Mouse (Mus musculus) fibroblast of lung, adult 2 months (primary cell): Measurements from ENCODE around the gene Dab2.
A peak's percentile ranks its signal among the peaks of the same experiment; 100 is the strongest.

ENCODE experiments used
- DNase-seq: peaks from one replicate; pipeline ENCODE4 v3.0.0-alpha.2; 2011; ENCODE audit warnings: low read depth

Dab2 gene

DNA sequence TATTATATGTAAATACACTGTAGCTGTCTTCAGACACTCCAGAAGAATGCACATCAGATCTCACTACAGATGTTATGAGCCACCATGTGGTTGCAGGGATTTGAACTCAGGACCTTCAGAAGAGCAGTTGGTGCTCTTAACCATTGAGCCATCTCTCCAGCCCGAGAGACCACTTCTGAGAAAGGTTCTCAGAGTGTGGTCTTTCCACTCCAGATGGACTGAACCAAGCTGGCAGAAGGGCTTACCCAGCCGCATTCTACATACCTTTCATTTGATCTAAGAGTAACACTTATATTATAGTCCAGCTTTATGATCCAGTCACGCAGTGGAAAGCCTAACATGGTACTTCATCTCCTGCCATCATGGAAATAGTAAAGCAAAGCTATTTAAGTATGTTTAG is 92.3 kb downstream of the Dab2 start:
- DNase-seq = no peak

DNA sequence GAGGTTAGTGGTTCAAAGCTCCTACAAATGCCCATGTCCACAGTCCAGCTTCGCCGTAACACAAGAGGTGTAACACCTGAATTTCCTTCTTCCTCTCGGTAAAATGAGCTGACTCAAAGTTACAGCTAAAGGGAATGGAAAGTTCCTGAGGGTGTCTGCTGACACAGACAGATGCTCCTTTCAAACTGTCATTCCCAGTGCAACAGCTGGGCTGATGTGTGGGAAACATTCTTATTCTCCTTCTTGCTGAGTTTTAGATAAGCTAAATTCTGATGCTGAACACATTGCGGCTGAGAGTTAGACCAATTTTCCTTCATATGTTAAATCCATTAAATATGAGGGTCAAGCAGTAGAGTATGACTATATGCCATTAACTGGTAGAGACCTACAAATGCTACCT is 94.0 kb downstream of the Dab2 start:
- DNase-seq = no peak

DNA sequence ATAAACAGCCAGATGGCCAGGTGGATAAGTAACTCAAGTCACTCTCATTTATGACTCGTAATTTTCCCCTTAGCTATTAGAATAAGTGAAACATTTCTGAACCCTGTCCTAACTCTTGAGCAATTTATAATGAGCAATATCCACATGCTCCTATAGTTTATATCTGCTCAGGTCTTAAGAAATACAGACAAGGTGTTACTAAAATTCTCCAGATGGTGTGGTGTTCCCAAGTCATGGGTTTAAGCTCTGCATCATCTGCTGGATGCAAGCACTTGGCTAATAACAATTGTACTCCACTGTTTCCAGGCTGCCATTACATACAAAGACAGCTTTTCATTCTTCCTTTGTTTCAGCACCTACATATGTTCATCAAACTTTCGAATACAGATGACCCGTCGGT is 98.6 kb downstream of the Dab2 start:
- no peak for DNase-seq

DNA sequence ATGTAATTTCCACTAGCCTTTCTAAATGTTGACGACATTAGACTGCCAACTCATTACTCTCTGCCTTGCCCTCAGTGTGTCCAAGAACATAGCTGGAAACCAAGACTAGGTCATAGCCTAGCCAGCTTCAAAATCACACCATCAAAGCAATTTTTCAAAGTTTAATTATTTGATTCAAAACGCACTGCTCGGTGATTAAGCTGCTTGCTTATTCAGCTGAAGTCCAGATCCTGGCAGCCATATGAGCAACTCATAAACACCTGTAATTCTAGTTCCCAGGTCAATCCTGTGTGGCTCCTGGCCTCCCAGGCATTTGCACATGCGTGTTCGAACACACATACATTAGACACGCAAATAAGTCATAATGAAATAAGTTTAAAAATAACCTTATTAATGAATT is 99.3 kb downstream of the Dab2 start:
- DNase-seq = no peak

DNA sequence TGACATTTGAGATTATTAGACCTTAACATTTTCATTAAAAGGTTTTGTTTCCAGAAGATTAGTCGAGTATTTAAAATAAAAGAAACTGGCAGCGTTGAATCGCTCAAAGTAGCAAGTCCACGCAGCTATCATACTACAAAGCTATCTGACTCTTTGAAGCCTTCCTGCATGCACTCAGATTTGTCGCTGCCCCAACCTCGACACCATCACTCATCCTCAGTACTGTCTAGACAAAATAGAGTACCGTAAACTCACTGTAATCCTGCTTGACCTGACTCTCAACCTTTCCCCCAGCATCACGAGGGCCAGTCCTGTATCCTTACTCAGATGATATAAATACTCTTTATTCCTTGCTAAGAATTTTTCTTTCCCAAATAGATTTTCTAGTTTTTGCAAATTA is 100.5 kb downstream of the Dab2 start:
- DNase-seq = no peak

DNA sequence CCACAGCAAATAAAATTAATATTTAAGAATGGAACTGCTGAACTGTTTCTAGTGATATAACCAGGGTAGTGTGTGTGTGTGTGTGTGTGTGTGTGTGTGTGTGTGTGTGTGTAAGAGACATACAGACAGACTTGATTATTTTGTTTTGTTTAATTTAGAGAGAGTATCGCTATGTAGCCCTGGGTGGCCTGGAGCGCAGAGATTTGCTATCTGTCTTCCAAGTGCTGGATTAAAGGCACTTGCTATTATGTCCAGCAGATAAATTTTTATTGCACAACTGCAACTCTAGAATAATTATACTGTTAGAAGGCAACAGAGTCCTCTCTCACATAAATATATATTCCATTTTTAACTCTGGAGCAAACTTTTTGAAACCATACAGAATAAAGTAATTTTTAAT is 102.8 kb downstream of the Dab2 start:
- DNase-seq = no peak

DNA sequence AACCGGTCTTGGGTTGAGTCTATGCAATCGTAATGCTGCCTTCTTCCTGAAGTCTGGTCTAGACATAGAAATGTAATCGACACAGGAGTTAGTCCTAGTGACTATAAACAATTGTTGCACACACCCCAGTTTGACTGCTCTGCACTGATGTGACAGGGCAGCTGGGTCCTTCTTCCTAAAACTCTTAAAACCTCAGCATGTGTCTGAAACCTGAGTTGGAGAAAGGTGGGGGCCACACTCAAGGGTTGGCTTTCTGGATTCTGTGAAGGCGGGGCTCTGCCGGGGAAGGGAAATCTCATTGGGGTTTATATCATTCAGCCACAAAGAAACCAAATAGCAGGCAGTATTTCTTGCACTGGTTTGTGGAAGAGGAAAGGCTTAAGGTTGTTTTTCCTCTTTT is 104.6 kb downstream of the Dab2 start:
- no peak for DNase-seq

DNA sequence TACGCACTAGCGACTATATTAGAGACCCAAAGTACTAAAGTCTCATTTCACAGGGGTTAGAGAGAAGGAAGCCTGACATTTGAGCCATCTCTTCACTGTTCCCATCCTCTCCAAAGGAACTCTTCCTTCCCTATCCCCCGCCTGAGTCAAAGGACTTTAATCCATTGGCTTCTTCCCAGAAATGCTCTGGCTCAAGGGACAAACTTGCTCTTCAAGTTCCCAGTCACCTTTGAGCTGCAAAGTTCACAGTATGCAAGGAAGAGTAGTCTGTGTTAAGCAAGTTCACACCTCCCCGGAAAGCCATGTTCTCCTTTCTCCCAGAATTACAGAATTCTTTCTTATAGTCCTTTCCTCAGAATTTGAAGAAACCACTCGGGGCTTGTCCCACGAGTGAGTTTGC is 107.2 kb downstream of the Dab2 start:
- DNase-seq = no peak

DNA sequence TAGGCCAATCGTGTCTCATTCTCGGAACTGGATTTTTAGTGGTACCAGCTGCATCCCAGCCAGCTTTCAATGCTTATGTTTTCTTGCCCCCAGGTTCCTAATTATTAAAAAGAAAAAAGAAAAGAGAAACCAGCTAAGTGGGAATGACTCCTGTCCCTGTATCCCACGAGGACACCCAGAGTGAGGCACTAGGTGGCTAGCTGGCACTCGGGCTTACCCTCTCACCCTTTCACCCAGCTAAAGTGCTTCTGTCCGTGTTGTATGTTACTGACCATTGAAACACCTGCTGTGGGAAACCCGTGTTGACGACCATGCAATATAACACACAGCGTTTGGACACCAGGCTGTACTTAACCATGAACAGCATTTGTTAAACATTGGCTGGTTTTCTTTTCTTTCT is 109.4 kb downstream of the Dab2 start:
- DNase-seq = no peak

DNA sequence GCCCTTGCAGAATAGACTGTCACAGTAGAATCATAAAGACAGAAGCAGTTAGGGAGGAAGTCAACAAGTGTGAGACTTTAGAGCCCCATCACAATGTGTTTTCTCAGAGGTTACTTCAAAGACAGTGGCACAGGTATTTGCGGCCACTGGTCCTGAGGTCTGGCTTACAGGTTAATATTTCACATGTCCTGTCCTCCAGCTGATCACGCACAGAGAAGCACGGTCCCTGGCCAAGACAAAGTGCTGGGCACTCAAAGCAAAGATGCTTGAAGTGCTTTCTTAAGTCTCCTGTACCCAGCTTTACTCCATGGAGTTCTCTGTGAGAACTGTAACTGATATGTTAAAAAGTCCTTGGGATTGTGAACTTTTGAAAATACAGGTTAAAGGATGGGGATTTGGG is 110.6 kb downstream of the Dab2 start:
- no peak for DNase-seq

DNA sequence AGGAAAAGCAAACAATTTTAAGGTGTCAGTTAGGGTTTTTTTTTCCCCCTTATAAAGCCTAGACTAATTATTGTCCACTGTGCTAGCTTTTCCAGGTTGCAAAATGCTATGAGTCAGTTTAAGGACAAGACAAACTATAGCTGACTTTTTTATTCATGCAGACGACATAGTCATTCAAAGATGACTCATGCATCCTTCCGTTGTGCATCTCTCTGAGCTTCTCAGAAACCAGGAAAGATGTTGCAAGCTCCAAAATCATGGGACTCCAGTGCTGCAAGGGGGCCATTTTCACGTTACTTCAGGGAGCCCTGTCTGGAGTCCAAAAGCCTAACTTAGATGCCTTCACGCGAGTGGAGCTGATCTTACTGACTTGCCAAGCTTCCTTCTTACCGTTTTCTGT is 111.7 kb downstream of the Dab2 start:
- DNase-seq = peak; percentile 53

DNA sequence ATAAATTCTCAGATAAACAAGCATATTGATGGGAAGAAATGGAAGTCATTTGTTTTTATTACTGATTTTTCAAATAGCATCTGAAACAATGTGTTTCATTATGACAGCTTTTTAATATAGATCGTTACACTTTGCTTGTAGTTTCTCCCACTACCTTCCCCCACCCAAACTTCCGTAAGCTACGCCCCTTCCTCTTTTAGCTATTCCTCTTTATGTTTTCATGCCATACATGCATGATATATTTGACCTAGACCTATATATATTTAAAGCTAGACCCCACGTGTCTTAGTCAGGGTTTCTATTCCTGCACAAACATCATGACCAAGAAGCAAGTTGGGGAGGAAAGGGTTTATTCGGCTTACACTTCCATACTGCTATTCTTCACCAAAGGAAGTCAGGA is 115.7 kb downstream of the Dab2 start:
- no peak for DNase-seq

DNA sequence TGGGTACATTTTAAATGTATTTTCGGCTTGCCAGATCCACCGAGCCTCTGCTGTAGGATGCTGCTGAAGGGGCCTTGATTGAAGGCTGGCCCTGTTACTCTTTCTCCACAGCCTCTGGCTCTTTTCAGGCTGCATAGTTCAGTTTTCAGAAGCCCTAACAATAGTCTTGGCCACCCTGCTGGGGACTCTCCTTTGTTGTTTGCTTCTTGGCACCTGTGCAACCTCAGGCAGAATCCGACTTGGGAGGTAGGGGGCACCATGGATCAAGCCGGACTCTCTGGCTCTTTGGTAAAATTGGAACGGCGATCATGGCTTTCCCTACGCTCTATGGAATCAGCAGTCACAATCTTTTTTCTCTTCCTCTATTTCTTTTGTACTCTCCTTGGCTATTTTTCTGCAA is 132.2 kb downstream of the Dab2 start:
- no peak for DNase-seq

DNA sequence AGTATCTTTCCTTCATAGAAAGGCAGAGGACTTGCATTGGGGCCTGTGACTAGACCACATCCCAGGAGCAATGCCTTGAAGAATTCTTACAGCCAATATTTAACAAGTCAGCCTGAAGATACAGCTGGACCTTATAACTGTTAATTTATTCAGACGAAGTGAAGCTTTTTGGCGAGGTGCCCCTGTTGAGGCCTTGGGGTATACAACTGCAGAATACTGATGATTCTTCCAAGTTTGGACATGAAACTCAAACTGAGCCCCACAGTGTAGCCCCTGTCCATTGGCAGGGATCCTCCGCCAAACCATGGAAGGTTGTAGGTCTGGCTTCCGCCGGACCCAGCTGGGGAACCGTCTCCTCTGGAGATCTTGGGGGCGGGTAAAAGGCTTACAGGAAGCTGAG is 132.8 kb downstream of the Dab2 start:
- DNase-seq = no peak

DNA sequence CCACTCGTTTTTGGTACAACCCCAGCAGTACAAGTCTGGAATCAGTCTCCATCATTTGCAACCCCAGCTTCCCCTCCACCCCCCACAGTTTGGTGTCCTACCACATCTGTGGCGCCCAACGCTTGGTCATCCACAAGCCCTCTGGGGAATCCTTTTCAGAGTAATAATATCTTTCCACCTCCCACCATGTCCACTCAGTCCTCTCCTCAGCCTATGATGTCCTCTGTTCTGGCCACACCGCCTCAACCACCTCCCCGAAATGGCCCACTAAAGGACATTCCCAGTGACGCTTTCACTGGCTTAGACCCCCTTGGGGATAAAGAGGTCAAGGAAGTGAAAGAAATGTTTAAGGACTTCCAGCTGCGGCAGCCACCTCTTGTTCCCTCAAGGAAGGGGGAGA is 135.7 kb downstream of the Dab2 start:
- no peak for DNase-seq

DNA sequence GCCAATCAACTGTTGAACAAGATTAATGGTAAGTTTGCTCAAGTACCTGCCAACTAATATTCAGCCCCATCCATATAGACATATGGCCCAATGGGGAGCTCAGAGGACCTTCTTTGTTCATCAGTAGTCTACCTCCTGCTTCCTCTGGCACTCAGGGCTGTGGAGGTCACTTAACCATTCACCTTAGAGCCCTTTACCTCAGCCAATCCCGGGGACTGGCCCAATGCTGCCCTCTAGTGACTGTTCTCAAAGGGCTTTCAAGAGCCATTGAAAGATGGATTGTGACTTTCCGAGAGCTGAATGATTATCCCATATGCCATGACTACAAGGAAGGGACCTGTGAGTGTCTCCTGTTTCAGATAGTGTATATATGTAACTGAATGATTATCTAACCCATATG is 136.2 kb downstream of the Dab2 start:
- DNase-seq = no peak

DNA sequence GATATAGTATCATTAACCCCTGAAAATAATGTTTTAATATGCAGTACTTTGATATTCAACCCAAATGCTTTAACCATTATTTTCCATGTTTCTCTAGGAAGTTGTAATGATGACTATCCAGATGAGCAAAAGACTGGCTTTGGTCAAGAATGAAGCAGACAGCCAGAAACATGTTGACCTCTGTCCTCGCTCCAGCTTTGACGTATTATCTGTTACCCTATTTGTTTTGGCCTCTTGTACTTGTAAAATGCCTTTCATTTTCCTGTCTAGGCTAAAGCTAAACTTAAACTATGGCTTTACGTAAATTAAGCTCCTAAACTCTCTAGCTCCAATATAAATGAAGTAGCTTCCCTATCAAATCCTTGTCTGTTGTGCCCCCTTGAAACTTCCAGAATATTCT is 139.1 kb downstream of the Dab2 start:
- DNase-seq = no peak

DNA sequence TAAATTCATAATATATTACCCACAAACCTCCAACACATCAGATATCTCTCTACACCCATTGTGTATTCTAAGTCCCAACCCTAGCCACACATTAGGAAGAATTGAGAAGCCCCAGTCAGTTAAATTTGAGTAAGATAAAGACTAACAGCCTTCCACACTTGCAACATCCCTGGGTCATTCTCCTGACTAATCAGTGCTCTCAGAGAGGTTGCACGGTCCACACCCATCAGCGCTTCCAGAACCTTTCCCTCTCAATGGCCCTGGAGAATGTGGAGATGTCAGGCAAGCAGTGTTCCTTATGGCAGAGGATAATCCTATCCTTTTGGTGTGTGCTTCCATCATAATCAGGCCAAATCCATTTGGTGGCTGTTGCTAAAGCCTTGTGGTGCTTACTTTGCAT is 144.9 kb downstream of the Dab2 start:
- no peak for DNase-seq

DNA sequence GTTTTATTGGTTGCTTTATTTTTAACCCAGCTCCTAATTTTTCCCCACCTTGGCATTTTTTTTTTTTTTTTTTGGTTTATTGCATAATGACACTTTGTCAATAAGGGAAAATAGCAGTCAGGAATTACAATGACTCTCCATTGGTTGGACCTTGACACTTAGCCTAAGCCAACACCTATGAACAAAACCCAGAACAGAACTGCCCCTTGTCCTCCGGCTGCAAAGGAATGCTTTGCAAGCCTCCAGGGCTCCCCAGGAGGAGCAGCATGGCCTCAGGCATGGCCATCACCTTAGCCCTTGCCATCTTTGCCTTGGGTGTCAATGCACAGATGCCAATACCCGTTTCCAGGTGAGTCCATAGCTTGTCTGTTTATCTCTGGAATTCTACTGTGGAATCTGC is 145.5 kb downstream of the Dab2 start, which contains the start of gene C9:
Gene C9 (plus strand): TSS at position 193 of the 400 bp plus-strand sequence.
- no peak for DNase-seq

DNA sequence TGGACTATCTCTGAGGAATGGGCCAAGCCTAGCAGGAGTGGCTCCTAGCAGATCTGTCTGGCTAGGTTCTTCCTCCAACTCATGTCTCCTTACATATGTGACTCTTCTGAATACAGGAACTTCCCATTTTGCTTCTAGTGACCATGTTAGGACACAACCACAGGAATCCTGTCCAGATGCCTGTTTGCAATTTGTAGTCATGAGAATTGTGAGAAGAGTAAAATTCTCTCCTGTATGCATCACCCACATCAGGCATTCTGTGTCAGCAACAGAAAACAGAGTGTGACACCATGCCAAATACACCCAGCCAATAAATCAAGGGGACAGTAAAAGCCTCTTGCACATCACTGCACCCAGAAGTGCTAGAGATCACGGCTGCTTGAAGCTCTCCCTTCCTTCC is 146.6 kb downstream of the Dab2 start:
- no peak for DNase-seq

DNA sequence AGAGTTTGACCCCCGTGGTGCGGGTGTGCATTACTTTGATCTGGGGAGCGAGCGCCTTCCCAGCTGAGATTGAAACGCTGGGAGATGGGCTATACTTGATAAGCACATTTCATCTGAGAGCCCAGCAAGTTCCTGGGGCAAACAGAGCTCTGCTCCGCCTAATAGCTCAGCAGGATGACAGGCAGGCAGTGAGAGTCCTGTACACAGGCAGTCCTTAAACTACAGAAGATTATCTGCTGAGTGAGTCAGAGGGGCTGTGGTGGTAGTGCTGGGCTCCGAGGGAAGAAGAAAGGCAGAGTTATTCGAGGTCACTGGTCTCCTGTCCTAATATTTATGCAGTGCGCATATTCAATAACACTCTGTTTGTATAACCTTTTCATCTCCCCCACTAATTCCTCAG is 149.3 kb downstream of the Dab2 start:
- DNase-seq = no peak

DNA sequence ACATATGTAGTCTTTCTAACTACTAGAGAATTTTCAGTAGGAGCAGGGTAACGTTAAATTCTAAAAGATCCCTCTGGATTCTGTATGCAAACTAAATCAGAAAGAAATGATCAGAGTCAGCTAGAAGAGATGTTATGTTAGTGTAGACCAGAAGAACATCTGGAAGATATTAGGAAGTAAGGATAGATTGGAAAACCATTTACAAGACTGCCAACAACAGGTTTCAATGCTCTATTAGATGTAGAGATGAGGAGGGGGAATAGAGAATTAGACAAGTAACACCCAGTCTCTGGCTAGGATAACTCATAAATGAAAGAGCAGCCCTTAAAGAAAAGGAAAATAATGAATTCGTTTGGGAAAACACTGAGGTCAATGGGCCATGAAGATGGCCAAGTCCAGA is 154.9 kb downstream of the Dab2 start:
- no peak for DNase-seq

DNA sequence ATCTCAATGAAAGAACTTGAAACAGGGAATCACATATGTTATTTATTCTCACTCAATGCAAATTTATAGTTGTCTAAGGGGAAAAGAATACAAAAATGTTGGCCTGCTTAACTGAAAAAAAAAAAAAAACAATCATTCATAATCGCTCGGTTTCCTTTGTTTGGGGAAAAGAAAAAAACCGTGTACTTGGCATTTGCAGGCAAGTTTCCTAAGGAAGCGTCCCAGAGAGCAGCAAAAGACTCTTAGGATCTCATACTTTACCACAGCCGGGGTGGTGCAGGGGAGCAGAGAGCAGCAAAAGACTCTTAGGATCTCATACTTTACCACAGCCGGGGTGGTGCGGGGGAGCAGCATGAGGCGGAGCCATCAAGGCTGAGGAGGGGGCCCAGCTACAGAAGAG is 161.8 kb downstream of the Dab2 start:
- DNase-seq = no peak

DNA sequence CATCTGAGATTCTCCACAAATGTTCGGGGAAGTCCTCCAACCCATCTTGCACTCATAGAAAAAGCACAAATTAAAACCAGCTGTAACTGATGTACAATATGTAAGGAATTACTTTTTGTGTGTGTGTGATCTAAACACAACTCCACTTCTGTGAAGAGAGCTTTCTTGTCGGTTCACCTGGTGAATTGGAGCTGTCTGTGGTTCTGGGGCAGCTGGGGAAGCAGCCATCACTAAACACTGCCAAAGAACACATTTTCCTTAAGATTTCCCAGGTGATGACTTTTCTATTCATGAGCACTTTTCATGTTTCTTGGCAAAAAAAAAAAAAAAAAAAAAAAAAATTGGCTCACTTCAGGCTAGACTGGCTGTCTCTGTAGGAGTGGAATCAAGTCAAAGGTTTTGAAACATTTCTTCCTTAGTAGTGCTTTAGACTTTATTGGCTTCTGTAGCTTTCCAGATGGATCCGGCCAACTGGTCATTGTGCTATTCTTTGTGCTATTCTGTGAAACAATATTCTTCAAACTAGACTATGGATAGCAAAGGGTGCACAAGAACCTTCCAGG is 163.9 kb downstream of the Dab2 start:
- no peak for DNase-seq

DNA sequence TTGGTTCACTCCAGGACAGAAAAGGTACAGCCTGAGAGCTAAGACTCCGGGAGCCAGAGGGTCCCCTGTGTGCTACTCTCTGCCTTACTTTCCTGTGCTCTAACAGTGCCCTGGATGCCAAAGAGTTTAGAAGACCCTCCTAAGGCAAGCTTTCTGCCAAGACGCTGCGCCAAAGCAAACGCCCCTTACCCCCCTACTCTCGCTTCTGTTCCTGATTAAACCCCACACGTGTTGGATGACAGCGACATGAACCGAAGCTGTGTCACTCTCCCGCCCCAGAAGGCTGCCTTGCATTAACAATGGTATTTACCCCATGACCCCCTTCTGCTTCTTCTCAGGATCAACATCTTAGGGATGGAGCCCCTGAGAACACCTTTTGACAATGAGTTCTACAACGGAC is 167.4 kb downstream of the Dab2 start:
- no peak for DNase-seq
